Mouse (Mus musculus) ES-Bruce4 (cell line): Measurements from ENCODE around the gene Slc30a2.

ENCODE experiments used
- CTCF ChIP-seq: IDR thresholded peaks from one replicate; pipeline ENCODE4 v1.8.1; 2011; ENCODE audit warnings: low read depth, low read length
- EP300 ChIP-seq: IDR thresholded peaks from 2 replicates; pipeline ENCODE4 v1.6.1; 2011; ENCODE audit warnings: low read depth, low read length; ENCODE audit not compliant: insufficient read depth

DNA sequence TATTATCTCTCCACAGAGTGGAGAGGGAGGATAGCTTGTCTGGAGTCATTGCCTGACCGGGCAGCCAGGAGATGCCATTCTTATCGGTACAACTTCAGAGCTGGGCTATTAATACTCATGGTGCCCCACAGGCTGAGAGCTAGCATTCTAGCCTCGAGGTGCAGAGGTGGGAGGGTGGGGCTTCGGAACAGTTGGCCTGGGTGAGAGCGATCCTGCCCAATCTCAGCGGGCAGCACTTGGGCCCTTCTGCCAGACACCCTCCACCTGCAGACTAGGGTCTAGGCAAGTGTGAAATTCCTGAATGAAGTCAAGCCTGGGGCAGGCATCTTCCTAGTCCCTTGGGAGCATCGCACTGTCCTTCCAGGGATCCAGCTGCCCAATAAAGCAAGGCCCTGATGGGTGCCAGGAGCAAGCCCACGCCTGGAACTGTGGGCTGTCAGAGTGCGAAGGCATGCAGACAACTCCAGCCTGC lies 49.3 kb upstream of the Slc30a2 start:
- TF ChIP-seq CTCF (no peak), EP300 (no peak)
